ENCODE assay signal across 8 mouse cellular contexts in genomic region chr2:135731591-135731990, GRCm38 (mm10).
DNase-seq lines count a peak whose midpoint lies in the region; ATAC-seq and TF ChIP-seq lines count a peak whose summit lies in the region.

No protein-coding gene starts in this region.

- H3K27me3 ChIP-seq in lung, embryonic 14.5 days (ENCODE audit: insufficient read depth, low read length): no peaks in the 10 kb centered on the region

- H3K4me2 ChIP-seq in lung, embryonic 14.5 days: no peak overlapping the region

- peaks cover 13% of the 10 kb centered on the region for H3K4me1 ChIP-seq in lung, embryonic 14.5 days (ENCODE audit: insufficient read depth)

- H3K9me3 ChIP-seq in lung, embryonic 14.5 days (ENCODE audit: low read depth, low read length): no peaks in the 10 kb centered on the region

- no peaks in the 10 kb centered on the region for H3K36me3 ChIP-seq in lung, embryonic 14.5 days (ENCODE audit: insufficient read depth)

- H3K9ac ChIP-seq in lung, embryonic 14.5 days: no peak overlapping the region

- no peak overlapping the region for H3K27ac ChIP-seq in lung, embryonic 14.5 days (ENCODE audit: low read depth)

- 54% methylated on average over 6 of the region's 6 CpGs for WGBS in lung, embryonic 14.5 days

- peak; percentile 86 for DNase-seq in R1 (ENCODE audit: low read depth, low spot score)
- peak; percentile 69 for DNase-seq in kidney, adult 11 months
- peak; percentile 39 for DNase-seq in lung, embryonic 14.5 days
- no peak for DNase-seq in layer of hippocampus, adult 9-11 months
- no peak for DNase-seq in thymus, postnatal 10 days (ENCODE audit: low spot score in 2 of 2)
- DNase-seq in frontal cortex, adult 2 months (ENCODE audit: extremely low spot score in 1 of 2, low spot score in 1 of 2): no peak

- no peak for TF ChIP-seq CTCF in lung, embryonic 14.5 days (IDR thresholded peaks at IDR 0.05; ENCODE audit: low read depth)

- H3K4me3 ChIP-seq in lung, embryonic 14.5 days (ENCODE audit: low read depth, low read length): no peak overlapping the region

- peak; percentile 78 for ATAC-seq in granulocyte monocyte progenitor cell, adult 5-6 weeks (replicated peaks; ENCODE audit: poor library complexity, severe bottlenecking)
- peak; percentile 63; the same call in 1 of the 2 replicates for ATAC-seq in lung, embryonic 14.5 days (ENCODE audit: insufficient read depth)
- no peak for ATAC-seq in cerebellum, adult (ENCODE audit: insufficient number of reproducible peaks, low FRiP score, low TSS enrichment)

Comparison
In these comparisons a context has a peak if more than half of its experiments do, and no peak if none do; other contexts are left out.
1. DNase-seq: peak in R1 (single experiment), kidney, adult 11 months (single experiment) and lung, embryonic 14.5 days (single experiment); none in layer of hippocampus, adult 9-11 months (single experiment), thymus, postnatal 10 days (0 of 2) and frontal cortex, adult 2 months (0 of 2).